Mouse (Mus musculus): ENCODE results near the gene Sar1b. TPM values are rescaled to one million over a fixed set of nuclear protein-coding genes. Genes with fewer than 3 reads are reported as not detected.
"Not testable (repeated sequence)": the region's sequence is repeated elsewhere in the genome, so short reads cannot be mapped to it uniquely, and the experiment has no call there.

Sar1b gene
- polyA plus RNA-seq, 1 experiment: 9.3 TPM

- H3K4me3 ChIP-seq (replicated peaks; ENCODE audit: control insufficient read depth, low read depth, low read length): no peak overlapping the region
- 90% methylated on average over 6 of the region's 6 CpGs for WGBS
- no peaks in the 10 kb centered on the region for H3K4me1 ChIP-seq (ENCODE audit: control insufficient read depth, insufficient read depth, low read length)
- TF ChIP-seq POLR2A (IDR thresholded peaks at IDR 0.05; ENCODE audit: borderline replicate concordance, control insufficient read depth, low read depth, low read length) (no peak), CTCF (IDR thresholded peaks at IDR 0.05; ENCODE audit: control insufficient read depth, insufficient read depth, low read length) (peak; percentile 76)
- H3K27ac ChIP-seq (ENCODE audit: control insufficient read depth, insufficient read depth, low read depth, low read length, poor library complexity): no peak overlapping the region
Observed at GRCm38 (mm10) chr11:51785926-51786325, 22.4 kb downstream of the Sar1b start.

GRCm38 (mm10) chr11:51789735-51790134, 26.2 kb downstream of the Sar1b start:
- not testable (repeated sequence) for H3K27ac ChIP-seq (ENCODE audit: control insufficient read depth, insufficient read depth, low read depth, low read length, poor library complexity); H3K4me1 ChIP-seq (ENCODE audit: control insufficient read depth, insufficient read depth, low read length); H3K4me3 ChIP-seq (replicated peaks; ENCODE audit: control insufficient read depth, low read depth, low read length)
- WGBS: 85% methylated on average over 4 of the region's 4 CpGs

GRCm38 (mm10) chr11:51790662-51791061, 27.2 kb downstream of the Sar1b start:
- Histone ChIP-seq H3K4me3 (replicated peaks; ENCODE audit: control insufficient read depth, low read depth, low read length) (no peak overlapping the region), H3K27ac (ENCODE audit: control insufficient read depth, insufficient read depth, low read depth, low read length, poor library complexity) (no peak overlapping the region), H3K4me1 (ENCODE audit: control insufficient read depth, insufficient read depth, low read length) (no peaks in the 10 kb centered on the region)
- 93% methylated on average over 7 of the region's 7 CpGs for WGBS
- TF ChIP-seq CTCF (IDR thresholded peaks at IDR 0.05; ENCODE audit: control insufficient read depth, insufficient read depth, low read length) (no peak), POLR2A (IDR thresholded peaks at IDR 0.05; ENCODE audit: borderline replicate concordance, control insufficient read depth, low read depth, low read length) (no peak)

GRCm38 (mm10) chr11:51796272-51796671, 32.8 kb downstream of the Sar1b start:
- TF ChIP-seq CTCF (IDR thresholded peaks at IDR 0.05; ENCODE audit: control insufficient read depth, insufficient read depth, low read length): no peak
- no peak for TF ChIP-seq POLR2A (IDR thresholded peaks at IDR 0.05; ENCODE audit: borderline replicate concordance, control insufficient read depth, low read depth, low read length)
- Histone ChIP-seq H3K27ac (ENCODE audit: control insufficient read depth, insufficient read depth, low read depth, low read length, poor library complexity) (no peak overlapping the region), H3K4me3 (replicated peaks; ENCODE audit: control insufficient read depth, low read depth, low read length) (no peak overlapping the region), H3K4me1 (ENCODE audit: control insufficient read depth, insufficient read depth, low read length) (no peaks in the 10 kb centered on the region)
- 54% methylated on average over 4 of the region's 4 CpGs for WGBS

GRCm38 (mm10) chr11:51800634-51801325, 37.3 kb downstream of the Sar1b start:
- TF ChIP-seq POLR2A (IDR thresholded peaks at IDR 0.05; ENCODE audit: borderline replicate concordance, control insufficient read depth, low read depth, low read length): no peak
- TF ChIP-seq CTCF (IDR thresholded peaks at IDR 0.05; ENCODE audit: control insufficient read depth, insufficient read depth, low read length): no peak
- Histone ChIP-seq H3K4me1 (ENCODE audit: control insufficient read depth, insufficient read depth, low read length) (no peaks in the 10 kb centered on the region), H3K27ac (ENCODE audit: control insufficient read depth, insufficient read depth, low read depth, low read length, poor library complexity) (no peak overlapping the region), H3K4me3 (replicated peaks; ENCODE audit: control insufficient read depth, low read depth, low read length) (no peak overlapping the region)
- 18% methylated on average over 8 of the region's 8 CpGs for WGBS

GRCm38 (mm10) chr11:51805221-51805981, 41.9 kb downstream of the Sar1b start:
- peak overlapping the region; percentile 82 for H3K4me3 ChIP-seq (replicated peaks; ENCODE audit: control insufficient read depth, low read depth, low read length)
- WGBS: 31% methylated on average over 17 of the region's 17 CpGs
- H3K27ac ChIP-seq (ENCODE audit: control insufficient read depth, insufficient read depth, low read depth, low read length, poor library complexity): peak overlapping the region; percentile 59
- H3K4me1 ChIP-seq (ENCODE audit: control insufficient read depth, insufficient read depth, low read length): no peaks in the 10 kb centered on the region
- no peak for TF ChIP-seq CTCF (IDR thresholded peaks at IDR 0.05; ENCODE audit: control insufficient read depth, insufficient read depth, low read length)
- TF ChIP-seq POLR2A (IDR thresholded peaks at IDR 0.05; ENCODE audit: borderline replicate concordance, control insufficient read depth, low read depth, low read length): no peak

- Histone ChIP-seq H3K27ac (ENCODE audit: control insufficient read depth, insufficient read depth, low read depth, low read length, poor library complexity) (no peak overlapping the region), H3K4me3 (replicated peaks; ENCODE audit: control insufficient read depth, low read depth, low read length) (no peak overlapping the region), H3K4me1 (ENCODE audit: control insufficient read depth, insufficient read depth, low read length) (no peaks in the 10 kb centered on the region)
- WGBS: 52% methylated on average over 13 of the region's 13 CpGs
- TF ChIP-seq POLR2A (IDR thresholded peaks at IDR 0.05; ENCODE audit: borderline replicate concordance, control insufficient read depth, low read depth, low read length) (no peak), CTCF (IDR thresholded peaks at IDR 0.05; ENCODE audit: control insufficient read depth, insufficient read depth, low read length) (no peak)
Observed at GRCm38 (mm10) chr11:51807108-51807879, 43.8 kb downstream of the Sar1b start.

GRCm38 (mm10) chr11:51809632-51810224, 46.2 kb downstream of the Sar1b start:
- TF ChIP-seq CTCF (IDR thresholded peaks at IDR 0.05; ENCODE audit: control insufficient read depth, insufficient read depth, low read length): no peak
- no peak for TF ChIP-seq POLR2A (IDR thresholded peaks at IDR 0.05; ENCODE audit: borderline replicate concordance, control insufficient read depth, low read depth, low read length)
- WGBS: 63% methylated on average over 6 of the region's 6 CpGs
- H3K27ac ChIP-seq (ENCODE audit: control insufficient read depth, insufficient read depth, low read depth, low read length, poor library complexity): no peak overlapping the region

More at GRCm38 (mm10) chr11:51809632-51810224, 46.2 kb downstream of the Sar1b start:
- Histone ChIP-seq H3K4me3 (replicated peaks; ENCODE audit: control insufficient read depth, low read depth, low read length) (no peak overlapping the region), H3K4me1 (ENCODE audit: control insufficient read depth, insufficient read depth, low read length) (no peaks in the 10 kb centered on the region)

Data from bone marrow, adult 2 months (tissue).